Mouse (Mus musculus): ENCODE measurements at regions not wholly inside any gene's neighbourhood (a gene's known extent, or its start where the extent isn't known, plus 50 kb on each side); places are given as distances from the start of the nearest gene placed in this dataset.
A peak's percentile ranks its signal among the peaks of the same experiment; 100 is the strongest.

DNA sequence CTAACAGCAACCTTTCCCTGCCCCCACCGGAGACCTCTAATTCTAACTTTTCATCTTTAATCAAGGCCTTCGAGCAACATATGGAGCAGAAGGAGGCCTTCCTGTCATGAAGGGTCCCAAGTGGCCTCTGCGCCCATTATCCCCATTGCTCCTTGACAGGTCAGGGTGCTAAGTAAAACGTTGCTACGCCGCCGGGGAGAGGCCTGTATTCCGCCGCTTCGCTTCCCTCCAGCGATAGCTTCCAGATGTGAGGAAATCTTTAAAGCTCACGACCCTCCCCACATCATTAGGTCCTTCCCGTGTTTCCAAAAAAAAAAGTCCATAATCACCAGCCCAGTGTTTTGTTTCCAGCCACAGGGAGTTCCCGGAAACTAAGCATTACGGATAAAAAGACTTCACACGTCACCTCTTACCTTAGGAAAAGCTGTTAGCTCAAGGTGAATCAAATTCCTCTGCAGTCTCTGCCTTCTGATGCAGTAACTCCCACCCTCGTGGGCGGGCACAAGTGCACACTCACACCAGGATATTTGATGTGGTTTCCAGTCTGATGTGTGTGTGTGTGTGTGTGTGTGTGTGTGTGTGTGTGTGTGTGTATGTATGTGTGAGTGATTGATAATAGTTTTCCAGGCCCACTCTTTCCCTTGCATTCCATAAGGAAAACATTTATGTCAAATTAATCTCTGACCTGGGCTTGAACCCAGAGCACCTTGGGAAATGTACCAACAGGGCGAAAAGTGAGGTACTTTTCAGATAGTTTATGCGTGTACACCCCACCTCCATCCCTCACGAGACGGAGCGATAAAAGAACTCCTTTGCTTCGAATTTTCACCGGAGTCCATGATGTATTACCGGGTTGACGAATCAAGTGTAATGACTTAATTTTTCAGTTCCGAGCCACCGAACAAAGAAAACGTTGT, 107.5 kb downstream of the Gm45692 start:
- peak; percentile 31 for DNase-seq (ENCODE audit: low read depth, low spot score)

DNA sequence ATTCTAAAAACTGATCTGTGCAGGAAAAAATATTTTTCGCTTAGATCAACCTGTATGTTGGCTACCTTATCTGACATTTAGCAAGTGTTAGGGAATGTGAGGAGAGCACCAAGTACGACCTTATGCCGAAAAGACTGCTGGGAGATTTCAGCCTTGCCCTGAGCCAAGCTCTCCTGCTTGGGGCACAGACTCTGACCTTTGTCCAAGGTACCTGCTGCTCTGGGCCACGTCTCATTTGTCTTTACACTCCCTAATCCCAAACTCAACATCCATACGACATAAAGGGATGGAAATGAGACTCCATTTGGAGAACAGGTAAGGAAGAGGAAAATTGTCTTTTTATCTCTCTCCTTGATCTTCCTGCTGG, 108.2 kb downstream of the Gm45692 start:
- DNase-seq (ENCODE audit: low read depth, low spot score), result no peak

DNA sequence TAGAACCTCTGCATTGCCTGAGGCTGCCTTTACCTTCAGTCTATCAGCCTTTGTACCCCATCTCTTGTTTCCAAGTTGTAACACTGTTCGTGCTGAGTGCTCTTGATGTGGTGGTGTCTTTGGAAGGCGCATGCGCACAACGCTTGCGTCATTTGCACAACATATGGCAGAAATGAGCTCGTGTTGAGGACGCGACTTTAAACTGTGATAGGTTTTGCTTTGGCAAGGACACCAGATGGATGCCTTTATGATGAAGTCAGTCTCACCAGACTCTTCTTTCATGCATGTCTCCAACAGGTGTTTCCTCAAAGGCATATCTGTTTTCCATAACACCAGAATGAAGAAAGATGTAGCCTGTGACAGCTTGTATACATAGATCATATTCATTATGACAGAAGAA, 110.2 kb downstream of the Gm45692 start:
- no peak for DNase-seq (ENCODE audit: low read depth, low spot score)

GRCm38 (mm10) chr8:26239075-26239474, 119.7 kb downstream of the Gm45692 start:
- DNase-seq (ENCODE audit: low read depth, low spot score), result no peak

- no peak for DNase-seq (ENCODE audit: low read depth, low spot score)
Observed at GRCm38 (mm10) chr8:26239604-26240003, 120.3 kb downstream of the Gm45692 start.

GRCm38 (mm10) chr8:26243743-26244142, 124.4 kb downstream of the Gm45692 start:
- DNase-seq (ENCODE audit: low read depth, low spot score), result no peak

DNA sequence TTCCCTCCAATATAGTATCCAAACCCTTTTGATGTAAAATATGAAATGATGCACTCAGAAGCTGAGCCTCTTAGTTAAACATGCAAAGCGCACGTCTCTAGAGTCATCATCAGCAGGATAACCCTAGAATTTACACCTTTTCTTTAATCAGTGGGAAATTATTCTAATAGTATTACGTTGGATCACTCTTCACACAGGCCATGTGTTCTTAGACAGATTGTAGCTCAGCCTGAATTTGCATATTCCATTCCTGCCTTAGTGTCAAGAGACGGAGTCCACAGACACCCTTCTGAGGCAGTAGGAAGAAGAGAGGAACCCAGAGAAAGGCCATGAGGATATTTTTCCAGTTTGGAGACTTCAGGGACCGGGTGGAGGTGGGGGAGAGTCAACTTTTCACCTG, 125.0 kb downstream of the Gm45692 start:
- no peak for DNase-seq (ENCODE audit: low read depth, low spot score)

DNA sequence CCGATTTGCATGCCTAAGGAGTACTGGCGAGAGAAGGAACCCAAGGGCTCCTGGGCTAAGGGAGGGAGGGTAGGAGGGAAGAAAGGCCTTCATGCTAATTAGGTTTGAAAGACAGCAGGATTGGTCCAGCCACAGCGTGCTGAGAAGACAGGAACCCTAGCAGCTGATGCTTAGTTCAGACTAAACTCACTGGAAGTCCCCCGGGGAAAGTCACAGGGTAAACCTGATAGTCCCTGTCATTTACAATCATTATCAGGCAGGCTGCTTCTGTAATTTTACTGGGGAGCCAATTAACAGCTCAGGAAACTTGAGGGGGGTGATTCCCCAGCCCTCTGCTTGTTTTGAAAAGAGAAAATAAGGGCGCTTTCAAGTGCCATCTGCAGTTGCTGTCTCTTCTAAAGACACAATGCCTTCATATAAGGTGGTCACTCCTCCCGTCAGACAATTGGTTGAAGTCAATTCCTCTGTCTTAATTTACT, 135.9 kb downstream of the Gm45692 start:
- peak; percentile 72 for DNase-seq (ENCODE audit: low read depth, low spot score)

DNA sequence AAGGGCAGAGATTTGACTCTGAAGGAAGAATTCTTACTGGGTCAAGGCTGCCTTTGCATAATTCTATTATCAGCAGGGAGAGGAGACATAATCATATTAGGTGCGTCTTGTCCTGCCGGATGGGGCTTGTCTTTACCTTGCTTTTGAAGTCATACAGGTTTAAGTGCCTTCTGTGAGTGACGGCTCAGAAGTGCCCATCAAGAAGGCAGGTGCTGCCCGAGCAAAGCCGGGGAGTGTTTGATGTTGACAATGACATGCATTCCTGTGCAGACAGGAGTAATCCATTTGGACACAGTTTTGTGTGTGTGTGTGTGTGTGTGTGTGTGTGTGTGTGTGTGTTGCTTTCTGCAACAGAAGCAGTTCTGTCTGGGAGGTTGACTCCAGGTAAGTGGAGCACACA, 141.0 kb downstream of the Gm45692 start:
- no peak for DNase-seq (ENCODE audit: low read depth, low spot score)

GRCm38 (mm10) chr8:26262536-26262935, 143.2 kb downstream of the Gm45692 start:
- no peak for DNase-seq (ENCODE audit: low read depth, low spot score)

DNA sequence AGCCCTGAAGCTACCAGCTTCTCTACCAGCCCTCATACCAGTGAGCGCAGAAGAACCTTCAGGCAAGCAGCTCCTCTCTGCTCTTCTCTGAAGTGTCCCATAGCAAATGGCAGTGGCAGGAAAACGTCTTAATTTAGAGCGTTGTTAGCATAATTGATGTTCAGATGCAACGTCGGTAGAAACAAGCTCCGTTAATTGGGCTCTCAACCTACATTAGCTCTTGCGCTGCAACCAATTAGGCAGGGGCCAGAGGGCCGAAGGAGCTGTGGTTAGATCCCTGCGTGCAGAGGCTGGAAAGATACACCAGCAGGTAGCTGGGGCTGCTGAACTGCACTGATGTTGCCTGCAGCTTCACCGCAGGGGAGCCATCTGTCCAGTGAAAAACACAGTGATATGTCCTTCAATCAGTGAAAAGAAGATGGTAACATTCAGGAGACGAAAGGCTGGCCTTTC, 145.6 kb downstream of the Gm45692 start:
- no peak for DNase-seq (ENCODE audit: low read depth, low spot score)

- peak; percentile 59 for DNase-seq (ENCODE audit: low read depth, low spot score)
Observed at GRCm38 (mm10) chr8:26265366-26265765, 146.0 kb downstream of the Gm45692 start.

DNA sequence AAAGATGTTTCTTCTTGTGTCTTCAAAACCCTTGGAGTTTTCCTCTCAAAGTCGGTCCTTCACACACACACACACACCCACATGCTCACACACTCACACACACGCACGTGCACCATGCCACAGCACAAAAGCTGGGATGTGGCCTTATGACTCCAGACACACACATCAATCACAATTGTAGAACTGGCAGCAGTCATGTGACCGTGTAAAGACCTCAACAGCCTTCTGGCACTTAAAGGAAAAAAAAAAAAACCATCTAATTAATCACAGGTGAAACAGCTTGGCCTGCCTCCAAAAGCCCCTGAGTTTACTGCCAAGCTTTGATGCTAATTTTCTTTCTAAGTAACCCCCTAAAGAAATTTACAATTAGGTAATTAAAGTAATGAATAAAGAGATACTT, 147.1 kb downstream of the Gm45692 start:
- DNase-seq (ENCODE audit: low read depth, low spot score), result no peak

DNA sequence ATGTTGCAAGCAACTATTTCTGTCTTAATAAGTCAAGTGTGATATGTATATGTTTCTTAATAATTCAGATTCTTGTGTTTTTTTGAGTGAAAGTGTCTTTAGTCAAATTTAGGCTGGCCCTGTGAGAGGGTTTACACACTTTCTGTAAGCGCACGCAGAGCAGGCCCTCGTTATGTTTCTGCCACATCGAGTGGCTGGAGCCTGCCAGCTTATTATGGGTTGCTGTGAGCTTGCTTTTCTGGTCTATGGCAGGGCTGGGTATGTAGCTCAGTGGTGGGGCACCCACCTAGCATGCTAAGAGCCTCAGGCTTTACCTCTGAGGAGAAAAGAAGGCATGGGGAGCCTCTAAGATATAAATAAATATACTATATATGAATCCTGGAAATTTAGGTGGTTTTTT, 148.2 kb downstream of the Gm45692 start:
- DNase-seq (ENCODE audit: low read depth, low spot score), result no peak

- no peak for DNase-seq (ENCODE audit: low read depth, low spot score)
Observed at GRCm38 (mm10) chr8:26268751-26269415, 149.5 kb downstream of the Gm45692 start.

- peak; percentile 64 for DNase-seq (ENCODE audit: low read depth, low spot score)
Observed at GRCm38 (mm10) chr8:26272110-26272509, 152.8 kb downstream of the Gm45692 start.

GRCm38 (mm10) chr8:26272675-26273414, 153.5 kb downstream of the Gm45692 start:
- DNase-seq (ENCODE audit: low read depth, low spot score), result no peak

- DNase-seq (ENCODE audit: low read depth, low spot score), result peak; percentile 30
Observed at GRCm38 (mm10) chr8:26273415-26273760, 154.1 kb downstream of the Gm45692 start.

DNA sequence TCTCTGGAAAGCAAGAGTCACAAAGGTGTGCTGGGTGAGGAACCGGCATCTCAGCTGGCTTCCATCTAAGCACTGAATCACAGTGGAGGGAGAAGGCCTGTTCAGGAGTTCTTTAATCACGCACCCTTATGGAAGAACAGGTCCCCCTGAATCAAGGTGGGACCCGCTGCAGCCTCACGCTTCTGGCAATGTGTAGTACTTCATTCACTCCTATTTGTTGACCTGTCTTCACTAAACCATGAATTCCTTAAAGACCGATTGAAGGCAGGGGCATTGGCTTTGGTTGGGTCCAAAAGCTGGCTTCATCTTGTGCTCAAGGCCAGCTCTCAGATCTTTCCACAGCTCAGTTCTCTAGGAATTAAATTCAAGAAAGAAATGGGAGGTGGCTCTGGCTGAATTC, 154.5 kb downstream of the Gm45692 start:
- DNase-seq (ENCODE audit: low read depth, low spot score), result no peak

DNA sequence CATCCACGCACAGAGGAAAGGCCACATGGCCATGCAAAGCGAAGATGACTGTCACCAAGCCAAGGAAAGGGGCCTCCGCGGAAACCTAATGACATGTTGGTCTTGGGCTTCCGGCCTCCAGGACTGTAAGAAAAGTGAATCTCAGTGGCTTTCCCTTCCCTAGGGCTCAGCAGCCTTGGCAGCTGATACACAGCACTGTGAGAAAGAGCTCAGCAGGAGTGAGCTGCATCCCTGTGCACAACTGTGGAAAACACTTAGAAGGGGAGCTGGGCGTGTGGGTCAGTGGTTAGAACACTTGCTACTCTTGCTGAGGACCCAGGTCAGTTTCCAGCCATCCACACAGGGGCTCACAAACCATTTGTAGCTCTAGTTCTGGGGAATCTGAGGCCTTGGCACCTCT, 155.1 kb downstream of the Gm45692 start:
- no peak for DNase-seq (ENCODE audit: low read depth, low spot score)

GRCm38 (mm10) chr8:26282156-26282935, 163.0 kb downstream of the Gm45692 start:
- no peak for DNase-seq (ENCODE audit: low read depth, low spot score)

Measured in R1 (cell line).